Mouse (Mus musculus) thymus, postnatal 10 days (tissue): ENCODE data around the gene Tox3.

Source experiments
- DNase-seq, 2 experiments: peaks; one replicate each; pipeline ENCODE4 v3.0.0; 2021; ENCODE audit warnings: low spot score in 2 of 2

Gene Tox3

GRCm38 (mm10) chr8:90244458-90245145, 103.5 kb downstream of the Tox3 start:
- DNase-seq = no peak

GRCm38 (mm10) chr8:90243957-90244356, 104.2 kb downstream of the Tox3 start:
- DNase-seq = no peak

- DNase-seq = no peak
These were observed 105.8 kb downstream of the Tox3 start for GRCm38 (mm10) chr8:90242351-90242750.

- DNase-seq = no peak
These were observed 106.7 kb downstream of the Tox3 start for GRCm38 (mm10) chr8:90241461-90241860.

- no peak for DNase-seq
These were observed 115.6 kb downstream of the Tox3 start for GRCm38 (mm10) chr8:90232501-90232900.

- no peak for DNase-seq
These were observed 124.0 kb downstream of the Tox3 start for GRCm38 (mm10) chr8:90224172-90224571.

- no peak for DNase-seq
These were observed 138.8 kb downstream of the Tox3 start for GRCm38 (mm10) chr8:90209105-90210037.
